Mouse (Mus musculus): ENCODE data around the gene Serpinf2.

DNA sequence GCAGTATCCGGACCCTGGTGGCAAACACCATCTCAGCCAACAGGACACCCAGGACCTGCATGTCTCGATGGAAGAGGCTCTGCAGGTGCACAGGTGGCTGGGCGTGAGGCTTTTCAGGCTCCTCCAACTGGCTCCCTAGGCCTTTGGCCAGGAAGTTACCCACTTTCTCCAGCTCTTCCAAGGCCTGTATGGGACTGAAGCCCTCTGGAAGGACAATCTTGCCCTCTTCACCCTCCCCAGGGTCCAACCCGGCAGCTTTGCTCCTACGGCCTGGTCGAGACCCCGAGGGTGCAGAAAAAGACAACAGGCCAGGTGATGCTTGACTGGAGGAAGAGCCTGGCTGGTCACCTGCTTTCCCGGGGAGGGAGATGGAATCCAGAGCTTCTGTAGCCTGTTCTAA, 12.7 kb upstream of the Serpinf2 start:
- no peak for TF ChIP-seq POLR2A (IDR thresholded peaks at IDR 0.05; ENCODE audit: borderline replicate concordance, extremely low read depth, low read depth, low read length)
- no peak for TF ChIP-seq CTCF (IDR thresholded peaks at IDR 0.05; ENCODE audit: insufficient read depth, low read length)
